Mouse (Mus musculus) neural tube, embryonic 15.5 days (tissue): ENCODE measurements around the gene D430042O09Rik. TPM values are rescaled to one million over a fixed set of nuclear protein-coding genes. Genes with fewer than 3 reads are reported as not detected.

Source experiments
- polyA plus RNA-seq: library from polyadenylated mRNA; unstranded; fragments of >200 nt; fragmentation: Nextera tagmentation; extraction: Ambion mirVana; gene quantifications from 2 replicates; pipeline ENCODE4 v1.2.1, GENCODE M21; 2015

The D430042O09Rik gene
- polyA plus RNA-seq, 1 experiment from 2014 or later: 5.4 TPM

Other genes with a start within 250 kb of the D430042O09Rik start
- 87.8 and 90.3 TPM in 2 replicates for gene Nsmce1, start 216.3 kb upstream of the D430042O09Rik start, polyA plus RNA-seq
- gene Il4ra, start 155.8 kb upstream of the D430042O09Rik start, polyA plus RNA-seq: 5.3 and 7.1 TPM in 2 replicates
- gene Il21r, start 104.5 kb upstream of the D430042O09Rik start, polyA plus RNA-seq: 0.35 and 1.8 TPM in 2 replicates
- gene Gtf3c1, start 108 bp upstream of the D430042O09Rik start, polyA plus RNA-seq: 23.2 and 24.9 TPM in 2 replicates